Mouse (Mus musculus) stomach, embryonic 14.5 days (tissue): ENCODE results near the gene Cacna2d3. TPM values are rescaled to one million over a fixed set of nuclear protein-coding genes. Genes with fewer than 3 reads are reported as not detected.

Experiments used
- ATAC-seq: fragments of 200-750 bp; cut with Nextera tagmentation; 2 replicates; pipeline ENCODE4 v1.8.0; 2017; ENCODE audit warnings: low read depth, moderate TSS enrichment; ENCODE audit not compliant: insufficient number of reproducible peaks, insufficient read depth, low FRiP score
- H3K27ac ChIP-seq: fragments of 300-500 bp; sonication (generic); 2 replicates; pipeline ENCODE4 v1.5.1; 2014; ENCODE audit warnings: mild to moderate bottlenecking, low read length, moderate library complexity, mixed read lengths
- H3K27me3 ChIP-seq: fragments of 300-500 bp; sonication (generic); 2 replicates; pipeline ENCODE4 v1.6.1; 2014; ENCODE audit warnings: low read length, control low read depth, mixed read lengths; ENCODE audit not compliant: control insufficient read depth, insufficient read depth
- H3K36me3 ChIP-seq: fragments of 300-500 bp; sonication (generic); 2 replicates; pipeline ENCODE4 v1.6.1; 2014; ENCODE audit warnings: mild to moderate bottlenecking, control low read depth, low read length, moderate library complexity, mixed read lengths; ENCODE audit not compliant: control insufficient read depth, insufficient read depth
- H3K4me1 ChIP-seq: fragments of 300-500 bp; sonication (generic); 2 replicates; pipeline ENCODE4 v1.6.1; 2014; ENCODE audit warnings: low read length, control low read depth, mixed read lengths; ENCODE audit not compliant: control insufficient read depth, insufficient read depth
- H3K4me2 ChIP-seq: fragments of 300-500 bp; sonication (generic); replicated peaks from 2 replicates; pipeline ENCODE4 v1.6.1; 2014; ENCODE audit warnings: low read depth, low read length, control low read depth
- H3K4me3 ChIP-seq: fragments of 300-500 bp; sonication (generic); 2 replicates; pipeline ENCODE4 v1.5.1; 2014; ENCODE audit warnings: low read depth, low read length, control low read depth
- H3K9ac ChIP-seq: fragments of 300-500 bp; sonication (generic); replicated peaks from 2 replicates; pipeline ENCODE4 v1.6.1; 2014; ENCODE audit warnings: low read depth, mild to moderate bottlenecking, control low read depth, low read length, moderate library complexity, mixed read lengths
- H3K9me3 ChIP-seq: fragments of 300-500 bp; sonication (generic); 2 replicates; pipeline ENCODE4 v1.6.1; 2016; ENCODE audit warnings: low read depth, low read length, control low read depth; ENCODE audit not compliant: control insufficient read depth
- WGBS: fragments of 180-500 bp; shearing (Covaris S2); extraction: QIAGEN DNeasy Blood & Tissue Kit; methylation state at CpG from one replicate; pipeline ENCODE4 v1.1.7; 2014; 5-methylcytosine and 5-hydroxymethylcytosine counted together
- polyA plus RNA-seq: library from polyadenylated mRNA; unstranded; fragments of >200 nt; fragmentation: Nextera tagmentation; extraction: Ambion mirVana; gene quantifications from 2 replicates; pipeline ENCODE4 v1.2.1, GENCODE M21; 2014

Gene Cacna2d3
- polyA plus RNA-seq, 1 experiment from 2014 or later: 3.5 TPM

DNA sequence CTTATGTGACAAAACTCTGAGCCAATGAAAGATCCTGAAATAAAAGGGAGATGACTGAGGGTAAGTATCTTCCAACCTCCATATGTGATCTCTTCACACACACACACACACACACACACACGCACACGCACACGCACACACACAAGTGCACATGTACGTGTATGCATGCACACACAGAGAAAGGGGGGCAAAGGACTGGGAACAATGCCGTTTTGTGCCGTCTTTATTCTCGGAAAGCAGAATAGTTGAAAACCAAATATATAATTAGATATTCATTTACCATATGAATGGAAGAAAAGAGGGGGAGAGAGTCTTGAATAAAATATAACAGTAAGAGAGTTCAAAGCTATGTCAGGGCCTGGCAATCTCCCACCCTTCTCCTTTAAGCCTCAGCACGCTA, 163.2 kb downstream of the Cacna2d3 start:
- Histone ChIP-seq H3K9ac (no peak overlapping the region), H3K4me2 (no peak overlapping the region), H3K4me1 (no peaks in the 10 kb centered on the region), H3K4me3 (no peak overlapping the region), H3K36me3 (no peaks in the 10 kb centered on the region), H3K27me3 (no peaks in the 10 kb centered on the region), H3K9me3 (no peaks in the 10 kb centered on the region), H3K27ac (no peak overlapping the region)
- 88% methylated on average over 8 of the region's 8 CpGs for WGBS
- ATAC-seq: no peak

DNA sequence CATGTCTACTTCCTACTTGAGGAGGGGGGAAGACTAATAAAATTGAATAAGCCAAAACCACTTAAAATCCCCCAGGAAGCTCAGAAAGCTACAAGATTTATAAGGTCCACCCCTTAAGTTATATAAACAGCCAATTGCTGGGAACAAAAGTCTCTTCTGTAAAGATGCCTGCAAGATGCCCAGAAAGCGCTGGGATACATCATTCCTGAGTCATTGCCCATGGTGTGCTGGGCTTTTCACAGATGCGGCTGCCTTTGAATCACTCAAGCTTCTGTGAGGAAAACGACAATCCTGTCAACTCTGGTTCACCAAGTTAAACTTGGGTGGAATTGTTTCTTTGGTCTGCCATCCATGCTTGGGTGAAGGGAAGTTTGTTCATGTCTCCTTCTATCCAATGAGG, 165.5 kb downstream of the Cacna2d3 start:
- Histone ChIP-seq H3K4me3 (no peak overlapping the region), H3K4me2 (no peak overlapping the region), H3K27me3 (no peaks in the 10 kb centered on the region), H3K9ac (no peak overlapping the region), H3K27ac (no peak overlapping the region), H3K9me3 (no peaks in the 10 kb centered on the region), H3K36me3 (no peaks in the 10 kb centered on the region), H3K4me1 (no peaks in the 10 kb centered on the region)
- ATAC-seq: no peak
- WGBS: 79% methylated on average over 3 of the region's 3 CpGs

DNA sequence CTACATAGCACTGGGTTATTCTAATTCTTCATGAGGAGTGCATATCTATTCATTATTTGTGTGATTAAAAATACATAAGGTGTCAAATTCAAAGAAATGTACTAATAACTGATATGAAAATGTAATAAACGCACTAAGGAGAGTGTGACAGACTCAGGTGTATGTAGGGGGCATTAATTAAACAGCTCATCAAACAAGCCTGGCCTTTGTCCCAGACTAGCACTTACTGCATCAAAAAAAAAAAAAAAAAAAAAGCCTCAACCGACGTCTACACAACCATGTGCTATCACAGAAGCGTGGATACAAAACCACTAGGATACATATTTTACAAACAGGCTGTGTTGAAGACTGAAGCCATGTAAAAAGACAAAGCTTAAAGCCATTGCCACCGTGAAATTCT, 169.2 kb downstream of the Cacna2d3 start:
- Histone ChIP-seq H3K4me2 (no peak overlapping the region), H3K36me3 (no peaks in the 10 kb centered on the region), H3K9me3 (no peaks in the 10 kb centered on the region), H3K27me3 (no peaks in the 10 kb centered on the region), H3K9ac (no peak overlapping the region), H3K4me1 (no peaks in the 10 kb centered on the region), H3K4me3 (no peak overlapping the region), H3K27ac (no peak overlapping the region)
- ATAC-seq: no peak
- 78% methylated on average over 5 of the region's 5 CpGs for WGBS

DNA sequence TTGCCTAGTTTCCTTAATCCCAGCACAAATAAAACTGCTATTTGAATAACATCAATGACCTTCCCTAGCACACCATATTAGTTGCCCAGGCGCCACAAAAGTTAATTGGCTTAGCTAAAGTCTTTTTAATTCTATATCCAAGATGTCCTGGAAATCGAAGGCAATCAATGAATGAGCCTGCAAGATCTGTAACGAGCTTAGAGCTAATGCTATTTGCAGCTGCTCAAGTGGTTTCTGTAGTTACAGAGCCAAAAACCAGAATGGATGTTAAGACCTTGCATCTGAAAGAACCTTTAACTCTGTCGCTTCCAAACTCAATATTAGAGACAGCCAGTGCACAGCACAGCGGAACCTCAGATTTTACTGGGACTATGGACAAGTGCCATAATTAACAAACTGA, 173.0 kb downstream of the Cacna2d3 start:
- no peak overlapping the region for H3K27ac ChIP-seq
- no peak overlapping the region for H3K9ac ChIP-seq
- no peaks in the 10 kb centered on the region for H3K27me3 ChIP-seq
- H3K4me2 ChIP-seq: no peak overlapping the region
- H3K4me3 ChIP-seq: no peak overlapping the region
- ATAC-seq: no peak
- 81% methylated on average over 5 of the region's 5 CpGs for WGBS
- H3K4me1 ChIP-seq: no peaks in the 10 kb centered on the region
- no peaks in the 10 kb centered on the region for H3K36me3 ChIP-seq
- H3K9me3 ChIP-seq: no peaks in the 10 kb centered on the region

DNA sequence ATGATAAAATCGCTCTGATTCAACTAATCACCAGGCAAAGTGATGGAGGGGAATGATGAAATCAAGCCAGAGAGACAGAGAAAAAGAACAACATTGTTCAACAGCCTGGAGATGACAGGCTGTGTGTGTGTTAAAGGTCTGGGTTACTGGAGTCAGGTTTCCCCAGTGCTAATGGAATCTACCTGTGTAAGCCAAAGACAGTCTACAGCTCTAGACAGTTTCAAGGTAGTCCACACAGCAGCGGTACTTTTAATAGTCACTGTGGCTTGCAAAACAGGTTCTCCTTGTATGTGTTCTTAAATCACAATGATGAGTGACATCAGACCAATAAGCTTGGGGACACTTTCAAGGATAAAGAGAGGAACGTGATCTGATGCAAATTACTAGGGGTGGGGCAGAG, 191.1 kb downstream of the Cacna2d3 start:
- no peak for ATAC-seq
- H3K27ac ChIP-seq: no peak overlapping the region
- no peak overlapping the region for H3K9ac ChIP-seq
- H3K36me3 ChIP-seq: no peaks in the 10 kb centered on the region
- no peaks in the 10 kb centered on the region for H3K4me1 ChIP-seq
- H3K27me3 ChIP-seq: no peaks in the 10 kb centered on the region
- H3K4me2 ChIP-seq: no peak overlapping the region
- H3K9me3 ChIP-seq: no peaks in the 10 kb centered on the region
- H3K4me3 ChIP-seq: no peak overlapping the region
- 64% methylated on average over 3 of the region's 3 CpGs for WGBS

DNA sequence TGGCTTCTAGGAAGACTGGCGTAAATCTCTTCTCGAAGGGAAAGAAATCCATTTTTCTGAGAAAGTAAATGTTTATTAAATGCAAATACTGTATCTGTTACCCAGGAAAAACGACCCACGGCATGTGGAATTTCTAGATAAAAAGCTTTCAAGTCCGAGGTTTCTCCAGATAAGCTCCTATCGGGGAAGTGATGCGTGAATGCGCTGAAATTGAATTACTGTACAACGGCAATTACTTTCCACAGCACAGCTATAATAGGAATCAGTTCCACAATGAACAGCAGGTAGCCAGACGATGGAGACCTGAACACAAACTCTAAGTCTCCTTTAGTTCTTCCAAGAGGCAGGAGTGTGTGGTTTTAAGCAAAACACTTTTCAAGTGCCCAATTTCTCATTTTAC, 193.0 kb downstream of the Cacna2d3 start:
- Histone ChIP-seq H3K36me3 (no peaks in the 10 kb centered on the region), H3K9me3 (no peaks in the 10 kb centered on the region), H3K4me1 (no peaks in the 10 kb centered on the region), H3K9ac (no peak overlapping the region), H3K4me2 (no peak overlapping the region), H3K27me3 (no peaks in the 10 kb centered on the region), H3K27ac (no peak overlapping the region), H3K4me3 (no peak overlapping the region)
- ATAC-seq: no peak
- 57% methylated on average over 10 of the region's 10 CpGs for WGBS

DNA sequence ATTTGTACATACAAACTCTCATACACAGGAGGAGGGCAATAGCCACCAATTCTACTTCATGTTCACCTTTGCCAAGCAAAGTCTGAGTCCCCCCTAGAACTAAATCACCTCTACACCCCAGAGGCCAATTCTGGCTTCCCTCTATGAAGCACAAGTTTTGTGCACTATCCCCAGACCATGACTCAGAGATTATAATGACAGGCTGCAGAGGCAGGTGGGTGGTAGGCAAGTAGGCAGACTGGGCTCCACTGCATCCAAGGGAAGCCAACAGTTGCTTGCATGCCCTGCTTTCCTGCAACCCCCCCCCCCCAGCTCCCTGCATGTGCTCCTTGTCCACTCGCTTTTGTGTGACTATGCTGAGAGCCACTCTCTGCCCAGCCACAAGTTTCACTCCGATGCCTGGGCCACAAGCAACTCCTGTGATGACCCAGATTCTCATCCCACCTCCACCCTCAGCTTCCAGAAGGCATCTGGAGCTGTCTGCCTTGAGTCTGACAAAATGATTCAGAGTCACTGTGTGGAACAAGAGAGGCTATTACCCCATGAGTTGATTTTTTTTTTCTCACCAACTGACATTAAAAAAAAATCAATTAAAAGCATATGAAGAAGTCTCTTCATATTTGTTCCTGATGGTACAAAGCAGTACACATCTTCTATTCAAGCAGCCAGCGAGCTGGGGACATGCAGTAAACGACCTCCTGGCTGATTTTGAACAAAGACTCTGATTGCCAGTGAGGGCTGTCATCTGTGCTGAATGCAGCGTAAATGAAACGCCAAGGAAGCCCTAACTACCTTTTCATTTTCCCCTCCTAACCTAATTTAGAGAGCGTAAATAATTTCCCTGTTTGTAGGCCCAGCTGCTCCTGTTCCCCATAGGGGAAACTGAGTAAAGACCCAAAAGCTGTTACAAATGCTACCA, 201.7 kb downstream of the Cacna2d3 start:
- Histone ChIP-seq H3K4me3 (no peak overlapping the region), H3K4me2 (no peak overlapping the region), H3K4me1 (no peaks in the 10 kb centered on the region), H3K9me3 (no peaks in the 10 kb centered on the region), H3K36me3 (no peaks in the 10 kb centered on the region), H3K27ac (no peak overlapping the region), H3K27me3 (no peaks in the 10 kb centered on the region), H3K9ac (no peak overlapping the region)
- 69% methylated on average over 7 of the region's 7 CpGs for WGBS
- no peak for ATAC-seq

DNA sequence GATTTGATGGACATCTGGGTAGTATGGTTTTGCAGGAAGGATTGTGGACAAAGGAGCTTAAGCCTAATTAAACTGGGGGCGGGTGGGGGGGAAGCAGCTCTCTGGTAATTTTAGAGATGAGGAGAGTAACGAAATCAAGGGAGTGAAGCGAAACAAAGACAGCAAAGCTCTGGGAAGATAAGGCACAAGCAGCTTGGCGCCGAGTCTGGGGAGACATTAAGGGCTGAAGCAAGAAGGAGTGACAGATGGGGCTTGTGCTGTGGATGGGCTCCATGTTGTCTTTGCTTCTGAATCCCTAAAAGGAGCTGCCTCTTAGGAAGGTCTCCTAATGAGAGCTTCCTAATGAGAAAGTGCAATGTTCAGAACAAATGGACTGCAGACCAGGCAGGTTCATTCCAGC, 219.0 kb downstream of the Cacna2d3 start:
- Histone ChIP-seq H3K4me1 (no peaks in the 10 kb centered on the region), H3K4me2 (no peak overlapping the region), H3K4me3 (no peak overlapping the region), H3K27me3 (no peaks in the 10 kb centered on the region), H3K27ac (no peak overlapping the region), H3K36me3 (no peaks in the 10 kb centered on the region), H3K9ac (no peak overlapping the region), H3K9me3 (no peaks in the 10 kb centered on the region)
- no peak for ATAC-seq
- WGBS: 65% methylated on average over 5 of the region's 5 CpGs
